Mouse (Mus musculus): ENCODE data around the gene Jade2.

Jade2 gene

GRCm38 (mm10) chr11:51833393-51834066 is 23.9 kb downstream of the Jade2 start:
- no peak for DNase-seq (ENCODE audit: low spot score in 2 of 2)

- DNase-seq (ENCODE audit: low spot score in 2 of 2), result no peak
Observed at GRCm38 (mm10) chr11:51832992-51833391, 24.5 kb downstream of the Jade2 start.

GRCm38 (mm10) chr11:51831962-51832909 is 25.2 kb downstream of the Jade2 start:
- DNase-seq (ENCODE audit: low spot score in 2 of 2), result peak; percentile 27 to 37

GRCm38 (mm10) chr11:51824867-51825424 is 32.5 kb downstream of the Jade2 start:
- DNase-seq (ENCODE audit: low spot score in 2 of 2), result no peak

GRCm38 (mm10) chr11:51823963-51824753 is 33.3 kb downstream of the Jade2 start:
- DNase-seq (ENCODE audit: low spot score in 2 of 2), result no peak

- DNase-seq (ENCODE audit: low spot score in 2 of 2), result no peak
Observed at GRCm38 (mm10) chr11:51823271-51823670, 34.2 kb downstream of the Jade2 start.

- DNase-seq (ENCODE audit: low spot score in 2 of 2), result no peak
Observed at GRCm38 (mm10) chr11:51822736-51823135, 34.7 kb downstream of the Jade2 start.

GRCm38 (mm10) chr11:51820861-51821260 is 36.6 kb downstream of the Jade2 start:
- peak; percentile 65 to 83 for DNase-seq (ENCODE audit: low spot score in 2 of 2)

GRCm38 (mm10) chr11:51819964-51820363 is 37.5 kb downstream of the Jade2 start:
- DNase-seq (ENCODE audit: low spot score in 2 of 2), result peak; percentile 41 to 50

GRCm38 (mm10) chr11:51818837-51819236 is 38.6 kb downstream of the Jade2 start:
- DNase-seq (ENCODE audit: low spot score in 2 of 2), result no peak

- peak; percentile 85 to 95 for DNase-seq (ENCODE audit: low spot score in 2 of 2)
Observed at GRCm38 (mm10) chr11:51817756-51818155, 39.7 kb downstream of the Jade2 start.

- no peak for DNase-seq (ENCODE audit: low spot score in 2 of 2)
Observed at GRCm38 (mm10) chr11:51812022-51812546, 45.4 kb downstream of the Jade2 start.

- DNase-seq (ENCODE audit: low spot score in 2 of 2), result no peak
Observed at GRCm38 (mm10) chr11:51811230-51811629, 46.2 kb downstream of the Jade2 start.

GRCm38 (mm10) chr11:51809632-51810224 is 47.7 kb downstream of the Jade2 start:
- DNase-seq (ENCODE audit: low spot score in 2 of 2), result no peak

- no peak for DNase-seq (ENCODE audit: low spot score in 2 of 2)
Observed at GRCm38 (mm10) chr11:51807108-51807879, 50.2 kb downstream of the Jade2 start.

GRCm38 (mm10) chr11:51805221-51805981 is 52.1 kb downstream of the Jade2 start:
- peak in 1 of 2 experiments; percentile 63 for DNase-seq (ENCODE audit: low spot score in 2 of 2)

GRCm38 (mm10) chr11:51800634-51801325 is 56.7 kb downstream of the Jade2 start:
- DNase-seq (ENCODE audit: low spot score in 2 of 2), result no peak

- DNase-seq (ENCODE audit: low spot score in 2 of 2), result no peak
Observed at GRCm38 (mm10) chr11:51796272-51796671, 61.2 kb downstream of the Jade2 start.

GRCm38 (mm10) chr11:51790662-51791061 is 66.8 kb downstream of the Jade2 start:
- DNase-seq (ENCODE audit: low spot score in 2 of 2), result no peak

Data from spleen, postnatal 14 days (tissue).